Mouse (Mus musculus): ENCODE measurements around the gene Pip4k2a.

GRCm38 (mm10) chr2:18959008-18959407 lies 38.9 kb downstream of the Pip4k2a start:
- TF ChIP-seq GATA1 (IDR thresholded peaks at IDR 0.05; ENCODE audit: borderline replicate concordance, low read length) (no peak), FLI1 (IDR thresholded peaks at IDR 0.05; ENCODE audit: low read length) (no peak)

Measured in megakaryocyte, embryonic 14.5 days (primary cell).